Mouse (Mus musculus) adrenal gland, postnatal 25 days (tissue): ENCODE results near the gene H2al1k. TPM values are rescaled to one million over a fixed set of nuclear protein-coding genes. Genes with fewer than 3 reads are reported as not detected.
A peak's percentile ranks its signal among the peaks of the same experiment; 100 is the strongest.
"Not testable (repeated sequence)": the region's sequence is repeated elsewhere in the genome, so short reads cannot be mapped to it uniquely, and the experiment has no call there.

Experiments used
- DNase-seq: peaks from one replicate; pipeline ENCODE4 v3.0.0; 2021; ENCODE audit warnings: mixed read lengths
- long read RNA-seq: library from polyadenylated mRNA; stranded (forward); transcript quantifications from one replicate; pipeline ENCODE4 v2.0.0, GENCODE M21; 2021
- total RNA-seq: library from RNA; stranded (reverse); gene quantifications from 2 replicates; pipeline ENCODE4 v1.2.3, GENCODE M21; 2021

H2al1k gene
- total RNA-seq = not detected in 2 replicates
- long read RNA-seq = 0 reads

DNA sequence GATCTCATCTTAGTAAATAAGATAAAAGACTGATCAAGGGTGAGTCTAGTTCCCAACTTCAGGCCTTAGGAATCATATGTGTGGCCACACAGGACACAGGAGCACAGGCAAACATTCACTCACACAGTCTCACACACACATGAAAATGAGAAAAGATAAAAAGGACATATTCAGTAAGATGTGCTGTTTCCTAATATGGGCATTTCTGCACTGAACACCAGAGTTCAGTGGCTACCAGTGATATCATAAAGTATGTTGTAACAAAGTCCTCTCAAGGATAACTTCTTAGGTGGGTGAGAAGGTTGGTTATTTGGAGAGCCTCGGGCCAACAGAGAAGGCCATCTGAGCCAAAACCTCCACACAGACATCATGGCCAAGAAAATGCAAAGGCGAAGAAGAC lies at the start of gene H2al1k:
Gene H2al1k (plus strand): TSS at position 301 of the 400 bp plus-strand sequence.
- DNase-seq = not testable (repeated sequence)

GRCm38 (mm10) chrX:9302791-9303190 lies 47.6 kb upstream of the H2al1k start:
- DNase-seq = no peak

GRCm38 (mm10) chrX:9303455-9303854 lies 47.0 kb upstream of the H2al1k start:
- DNase-seq = no peak

GRCm38 (mm10) chrX:9316457-9316856 lies 34.0 kb upstream of the H2al1k start:
- not testable (repeated sequence) for DNase-seq

- DNase-seq = not testable (repeated sequence)
Measured at GRCm38 (mm10) chrX:9327954-9328353, 22.5 kb upstream of the H2al1k start.

- not testable (repeated sequence) for DNase-seq
Measured at GRCm38 (mm10) chrX:9332366-9332962, 18.0 kb upstream of the H2al1k start.

- peak; percentile 11 for DNase-seq
Measured at GRCm38 (mm10) chrX:9333035-9333434, 17.4 kb upstream of the H2al1k start.

GRCm38 (mm10) chrX:9334996-9335395 lies 15.4 kb upstream of the H2al1k start:
- not testable (repeated sequence) for DNase-seq

DNA sequence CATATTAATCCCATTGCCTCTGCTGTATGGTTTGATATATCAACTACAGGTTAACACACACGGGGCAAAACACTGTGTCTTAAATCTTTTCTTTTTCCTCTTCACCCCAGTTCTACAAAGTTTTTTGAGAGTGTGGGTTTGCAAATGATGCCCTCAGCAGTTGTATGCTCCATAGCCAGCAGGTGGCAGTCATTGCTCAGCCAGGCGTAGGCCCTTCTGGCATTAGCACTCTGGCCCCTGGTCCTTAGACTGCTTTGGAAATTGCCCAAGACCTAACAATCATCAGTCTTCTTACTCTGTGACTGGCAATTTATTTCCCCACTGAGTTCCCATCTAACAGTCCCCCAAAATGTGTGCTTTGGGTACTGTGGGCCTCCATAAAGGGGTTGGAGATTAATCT lies 23.6 kb downstream of the H2al1k start:
- DNase-seq = peak; percentile 18

- DNase-seq = not testable (repeated sequence)
Measured at GRCm38 (mm10) chrX:9375927-9376326, 25.5 kb downstream of the H2al1k start.

Other genes starting within 250 kb of the H2al1k start
- gene 4930402K13Rik, start 246.1 kb upstream of the H2al1k start, total RNA-seq = not detected in 2 replicates
- 1.8 and 2.2 TPM in 2 replicates for gene Lancl3, start 150.7 kb upstream of the H2al1k start, total RNA-seq
- gene Gm14862, start 93.7 kb upstream of the H2al1k start, total RNA-seq = not detected in 2 replicates
- 1.5 and 2.0 TPM in 2 replicates for gene Xk, start 77.9 kb upstream of the H2al1k start, total RNA-seq
- not detected in 2 replicates for gene H2al1m, start 66.9 kb upstream of the H2al1k start, total RNA-seq
- gene Cybb, start 137.1 kb downstream of the H2al1k start, total RNA-seq = 5.5 and 8.1 TPM in 2 replicates
- not detected in 2 replicates for gene H2al1o, start 221.8 kb downstream of the H2al1k start, total RNA-seq